Mouse (Mus musculus) small intestine, adult 2 months (tissue): ENCODE data around the gene Nrm.

ENCODE experiments used
- CTCF ChIP-seq: fragments of 200-500 bp; IDR thresholded peaks from 2 replicates; pipeline ENCODE4 v1.5.1; 2012; ENCODE audit warnings: low read depth, mild to moderate bottlenecking, control low read depth, inconsistent platforms, low read length, moderate library complexity, mixed read lengths; ENCODE audit not compliant: insufficient replicate concordance, insufficient read length; ENCODE audit errors: extremely low read depth
- POLR2A ChIP-seq: fragments of 200-500 bp; IDR thresholded peaks from 2 replicates; pipeline ENCODE4 v1.6.1; 2012; ENCODE audit warnings: low read depth, mild to moderate bottlenecking, control low read depth, inconsistent platforms, low read length, moderate library complexity

GRCm38 (mm10) chr17:35860831-35861197 is 304 bp upstream of the Nrm start:
- TF ChIP-seq CTCF (no peak), POLR2A (no peak)
